Mouse (Mus musculus) lung, postnatal 14 days (tissue): ENCODE data around the gene Fcna.

Experiments
- DNase-seq: peaks from one replicate; pipeline ENCODE4 v3.0.0; 2021

Gene Fcna

DNA sequence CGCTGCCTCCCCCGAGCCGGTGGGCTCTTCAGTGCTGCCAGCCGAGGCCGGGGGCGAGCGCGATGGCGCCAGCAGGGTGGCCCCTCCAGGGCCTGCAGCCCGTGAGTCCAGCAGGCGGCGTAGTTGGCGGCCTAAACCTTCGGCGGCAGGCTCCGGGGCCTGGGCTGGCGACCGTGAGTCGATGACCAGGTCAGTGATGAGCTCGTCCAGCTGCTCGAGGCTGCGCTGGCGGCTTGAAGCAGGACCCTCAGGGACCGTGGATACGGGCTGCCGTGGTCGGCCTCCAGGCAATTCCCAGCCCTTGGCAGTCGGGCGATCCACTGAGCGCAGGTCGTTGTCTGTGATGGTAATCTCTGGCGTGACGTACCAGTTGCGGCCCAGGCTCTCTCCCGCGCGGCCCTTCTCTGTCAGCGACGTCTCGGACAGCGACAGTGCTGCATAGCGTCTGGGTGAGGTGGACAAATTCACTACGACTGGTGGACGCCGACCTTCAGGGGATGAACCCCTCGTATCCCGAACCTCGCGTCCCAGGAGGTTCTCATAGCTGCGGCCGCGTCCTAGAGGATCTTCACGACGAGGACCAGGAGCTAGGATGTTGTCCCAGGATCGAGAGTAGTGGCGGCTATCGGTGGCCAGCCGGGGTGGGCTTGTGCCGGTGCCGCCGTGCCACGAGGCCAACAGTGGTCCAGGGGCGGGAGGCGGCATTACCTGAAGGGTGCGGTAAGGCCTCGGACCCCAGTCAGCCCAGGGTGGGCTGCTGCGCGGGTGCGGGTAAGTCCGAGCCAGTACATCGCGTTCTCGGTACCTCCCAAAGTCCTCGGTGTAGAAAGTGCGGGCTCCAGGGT lies 49.7 kb downstream of the Fcna start:
- no peak for DNase-seq

DNA sequence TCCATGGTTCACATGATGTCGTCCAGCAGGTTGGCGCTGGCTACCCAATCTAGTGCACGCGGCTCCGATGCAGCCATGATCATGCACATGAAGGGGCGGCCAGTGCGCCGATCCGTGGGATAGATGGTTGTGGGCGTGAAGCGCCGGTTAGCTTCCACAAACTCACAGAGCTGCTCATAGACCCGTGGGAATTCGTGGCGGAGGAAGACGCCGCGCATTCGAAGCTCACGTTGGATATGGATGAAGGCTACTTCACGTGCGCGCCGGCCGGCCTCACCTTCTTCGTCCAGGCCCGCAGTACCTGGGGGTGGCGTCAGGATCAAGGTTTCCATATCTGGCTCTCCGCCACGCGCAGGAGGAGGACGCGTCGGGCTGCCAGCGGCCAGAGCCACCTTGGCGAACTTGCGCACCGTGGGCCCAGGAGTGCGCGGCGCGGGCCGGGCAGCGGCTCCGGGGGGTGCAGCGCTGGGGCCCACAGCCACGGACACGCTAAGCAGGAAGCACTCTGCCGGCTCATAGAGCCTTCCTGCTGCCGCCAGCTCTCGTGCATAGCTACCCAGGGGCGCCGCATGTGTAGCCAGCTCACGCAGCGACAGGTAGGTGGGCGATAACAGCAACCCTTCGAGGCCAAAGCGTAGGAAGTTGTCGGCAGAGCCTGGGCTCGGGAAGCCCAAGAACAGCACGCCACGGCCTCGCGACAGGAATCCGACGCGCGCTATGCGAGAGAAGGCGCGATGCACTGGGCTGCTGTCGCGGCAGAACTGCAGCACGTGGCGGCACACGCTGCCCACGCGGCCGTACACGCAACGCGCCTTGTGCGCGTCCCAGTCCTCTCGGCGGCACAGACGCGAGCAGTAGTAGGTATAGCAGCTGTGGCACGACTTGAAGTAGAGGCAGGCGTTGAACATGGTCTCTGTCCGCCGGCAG lies 50.6 kb downstream of the Fcna start:
- no peak for DNase-seq

- no peak for DNase-seq
Measured at GRCm38 (mm10) chr2:25576028-25576850, 51.6 kb downstream of the Fcna start.

GRCm38 (mm10) chr2:25575432-25576027 lies 52.3 kb downstream of the Fcna start:
- peak; percentile 48 for DNase-seq
